Mouse (Mus musculus) heart, adult 2 months (tissue): Measurements from ENCODE around the gene 4833439L19Rik. TPM values are rescaled to one million over a fixed set of nuclear protein-coding genes. Genes with fewer than 3 reads are reported as not detected.

Experiments used
- DNase-seq, 2 experiments: peaks; one replicate each; pipeline ENCODE4 v3.0.0; 2021
- H3K27ac ChIP-seq: fragments of 200-600 bp; 2 replicates; pipeline ENCODE4 v1.8.1; 2022
- H3K27me3 ChIP-seq: fragments of 200-500 bp; 2 replicates; pipeline ENCODE4 v1.6.1; 2012; ENCODE audit warnings: mild to moderate bottlenecking, low read length, inconsistent platforms, mixed read lengths; ENCODE audit not compliant: control insufficient read depth, insufficient read depth
- H3K36me3 ChIP-seq: fragments of 200-500 bp; 2 replicates; pipeline ENCODE4 v1.6.1; 2012; ENCODE audit warnings: low read length, inconsistent platforms; ENCODE audit not compliant: control insufficient read depth, insufficient read depth
- H3K4me1 ChIP-seq: fragments of 200-500 bp; 2 replicates; pipeline ENCODE4 v1.6.1; 2011; ENCODE audit warnings: low read length; ENCODE audit not compliant: control insufficient read depth, insufficient read depth
- H3K4me3 ChIP-seq: fragments of 200-600 bp; 2 replicates; pipeline ENCODE4 v1.8.1; 2022
- H3K79me2 ChIP-seq: fragments of 200-500 bp; replicated peaks from 2 replicates; pipeline ENCODE4 v1.6.1; 2012; ENCODE audit warnings: mild to moderate bottlenecking, inconsistent platforms, low read length, moderate library complexity, mixed read lengths; ENCODE audit not compliant: control insufficient read depth, insufficient read depth
- H3K9ac ChIP-seq: fragments of 200-500 bp; 2 replicates; pipeline ENCODE4 v1.6.1; 2012; ENCODE audit warnings: low read depth, mild to moderate bottlenecking, control low read depth, inconsistent platforms, low read length, mixed read lengths
- CTCF ChIP-seq: fragments of 200-600 bp; IDR thresholded peaks from 2 replicates; pipeline ENCODE4 v1.8.1; 2022; ENCODE audit warnings: antibody characterized with exemption, mild to moderate bottlenecking, moderate library complexity
- EP300 ChIP-seq: fragments of 200-500 bp; IDR thresholded peaks from 2 replicates; pipeline ENCODE4 v1.6.1; 2011; ENCODE audit warnings: low read depth, low read length, control low read depth; ENCODE audit not compliant: insufficient read depth
- POLR2A ChIP-seq: fragments of 200-500 bp; IDR thresholded peaks from 2 replicates; pipeline ENCODE4 v1.6.1; 2011; ENCODE audit warnings: mild to moderate bottlenecking, low read depth, low read length, control low read depth; ENCODE audit not compliant: insufficient read depth
- whole genome bisulfite sequencing: fragments of 180-500 bp; shearing (Covaris S2); methylation state at CpG from one replicate; pipeline ENCODE4 v1.1.7; 2018; 5-methylcytosine and 5-hydroxymethylcytosine counted together
- intact Hi-C: fragments of 180-260 bp; cut with DNase I; formaldehyde crosslinking; loops from one replicate; pipeline ENCODE4 v1.15.1; 2025
- polyA plus RNA-seq: library from polyadenylated mRNA; depleted of rRNA; stranded (reverse); fragments of >200 nt; gene quantifications from 2 replicates; pipeline ENCODE4 v1.2.3, GENCODE M21; 2012
- total RNA-seq, 2 experiments: library from RNA; stranded (reverse); gene quantifications; 2 replicates each; pipeline ENCODE4 v1.2.3; 2021

4833439L19Rik gene
- total and polyA plus RNA-seq, 3 experiments = 84.8 to 114 (median 93.1) TPM

- no peaks in the 10 kb centered on the region for H3K4me1 ChIP-seq
- DNase-seq = peak in 1 of 2 experiments; percentile 13
- H3K27ac ChIP-seq = no peak overlapping the region
- 96% methylated on average over 4 of the region's 4 CpGs for WGBS
- no peak overlapping the region for H3K4me3 ChIP-seq
- H3K27me3 ChIP-seq = no peaks in the 10 kb centered on the region
- intact Hi-C loops = no loop called here
- no peak overlapping the region for H3K9ac ChIP-seq
- TF ChIP-seq CTCF = peak; percentile 49
- TF ChIP-seq EP300 = no peak
- no peak for TF ChIP-seq POLR2A
- H3K36me3 ChIP-seq = no peaks in the 10 kb centered on the region
- no peaks in the 10 kb centered on the region for H3K79me2 ChIP-seq
Observed at GRCm38 (mm10) chr13:54520221-54520620, 45.0 kb downstream of the 4833439L19Rik start.

- H3K27me3 ChIP-seq = no peaks in the 10 kb centered on the region
- TF ChIP-seq EP300 (no peak), CTCF (no peak), POLR2A (no peak)
- 90% methylated on average over 1 of the region's 1 CpGs for WGBS
- no peak overlapping the region for H3K4me3 ChIP-seq
- 0 out of 2 replicates have a peak, but pooled peaks cover 1% of the 10 kb centered on the region for H3K79me2 ChIP-seq
- H3K27ac ChIP-seq = no peak overlapping the region
- intact Hi-C loops = no loop called here
- no peaks in the 10 kb centered on the region for H3K36me3 ChIP-seq
- no peak overlapping the region for H3K9ac ChIP-seq
- H3K4me1 ChIP-seq = peaks cover 3% of the 10 kb centered on the region; the same call in 1 of the 2 replicates
- no peak for DNase-seq
Observed at GRCm38 (mm10) chr13:54505920-54506319, 59.3 kb downstream of the 4833439L19Rik start.

DNA sequence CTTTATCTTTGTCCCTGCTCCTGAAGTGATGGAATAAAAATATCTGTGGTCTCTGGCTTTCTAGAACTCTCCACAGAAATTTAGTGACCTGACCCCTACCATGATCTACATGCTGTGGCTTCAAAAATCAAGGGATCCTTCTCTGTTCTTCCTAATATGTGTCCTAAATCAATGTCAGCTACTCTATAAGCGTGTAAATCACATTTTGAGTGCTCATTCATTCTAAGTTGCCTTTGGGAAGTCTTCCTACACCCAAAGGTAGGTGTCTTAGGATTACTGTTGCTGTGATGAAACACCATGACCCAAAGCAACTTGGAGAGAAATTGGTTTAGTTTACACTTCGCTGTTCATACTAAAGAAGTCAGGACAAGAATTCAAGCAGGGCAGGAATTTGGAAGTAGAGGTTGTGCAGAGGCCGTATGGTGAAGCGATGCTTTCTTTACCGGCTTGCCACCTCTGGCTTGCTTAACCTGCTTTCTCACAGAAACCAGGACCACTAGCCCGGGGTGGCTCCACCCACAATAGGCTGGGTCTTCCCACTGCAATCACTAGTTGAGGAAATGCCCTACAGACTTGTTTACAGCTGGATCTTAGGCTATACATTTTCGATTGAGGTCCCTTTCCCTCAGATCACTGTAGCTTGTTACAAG, 60.5 kb downstream of the 4833439L19Rik start:
- no peaks in the 10 kb centered on the region for H3K36me3 ChIP-seq
- H3K4me1 ChIP-seq = peaks cover 3% of the 10 kb centered on the region; the same call in 1 of the 2 replicates
- TF ChIP-seq POLR2A = no peak
- TF ChIP-seq EP300 = no peak
- no peak for TF ChIP-seq CTCF
- peak overlapping the region; percentile 77 for H3K4me3 ChIP-seq
- H3K27ac ChIP-seq = no peak overlapping the region
- H3K27me3 ChIP-seq = no peaks in the 10 kb centered on the region; the same call in 1 of the 2 replicates
- H3K79me2 ChIP-seq = no peaks in the 10 kb centered on the region
- DNase-seq = no peak
- intact Hi-C loops = loop anchor here (5.0 kb wide), 1 partner anchor 63 kb away; the partner anchor contains the start of gene 4833439L19Rik
- 62% methylated on average over 7 of the region's 7 CpGs for WGBS
- H3K9ac ChIP-seq = peak overlapping the region; percentile 73; the same call in 1 of the 2 replicates

DNA sequence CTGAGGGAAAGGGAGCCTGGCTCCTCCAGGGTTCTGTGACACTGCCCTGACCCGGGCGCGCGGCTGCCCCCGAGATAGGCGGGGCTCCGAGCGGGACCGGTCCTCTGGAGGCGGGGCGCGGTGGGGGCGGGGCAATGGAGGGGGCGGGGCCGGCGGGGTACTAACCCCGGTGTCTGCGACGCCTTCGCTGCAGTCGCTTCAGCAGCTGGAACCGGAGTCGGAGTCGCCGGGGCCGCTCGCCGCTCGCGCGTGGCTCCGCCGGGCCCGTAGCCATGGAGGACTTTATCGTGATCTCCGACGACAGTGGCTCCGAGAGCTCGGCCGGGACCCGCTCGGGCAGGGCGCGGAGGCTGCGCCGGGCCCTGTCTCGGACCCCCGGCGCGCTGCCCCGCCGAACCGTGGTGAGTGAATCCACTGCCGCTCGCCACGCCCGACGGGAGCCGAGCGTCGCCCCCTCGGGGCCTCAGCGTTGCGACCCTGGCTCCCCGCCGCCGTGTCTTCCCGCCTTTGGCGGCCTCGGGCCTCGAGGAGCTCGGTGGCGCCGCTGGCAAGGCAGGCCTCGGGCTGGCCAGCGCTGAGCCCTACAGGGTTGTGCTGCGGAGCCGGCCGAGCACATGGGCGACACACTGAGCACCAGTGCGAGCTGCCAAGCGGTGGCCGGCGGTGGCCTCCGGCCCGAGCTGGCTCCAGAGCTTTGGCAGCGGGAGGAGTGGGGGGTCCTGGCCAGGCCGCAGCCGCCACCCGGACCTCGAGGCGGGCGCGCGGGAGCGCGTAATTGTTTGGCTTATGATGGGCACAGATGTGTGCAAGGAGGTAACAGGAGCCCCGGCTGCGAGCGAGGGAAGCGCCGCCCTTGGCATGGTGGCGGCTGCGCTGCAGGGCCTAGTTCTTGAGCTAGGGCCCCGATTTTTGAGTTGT, 61.4 kb downstream of the 4833439L19Rik start, which contains the start of gene Simc1:
Gene Simc1, plus strand, starts transcription at position 176 of the 918 bp plus-strand sequence.
- H3K79me2 ChIP-seq = no peaks in the 10 kb centered on the region
- no peaks in the 10 kb centered on the region; the same call in 1 of the 2 replicates for H3K27me3 ChIP-seq
- WGBS = 1% methylated on average over 105 of the region's 105 CpGs
- H3K4me1 ChIP-seq = peaks cover 3% of the 10 kb centered on the region; the same call in 1 of the 2 replicates
- no peaks in the 10 kb centered on the region for H3K36me3 ChIP-seq
- intact Hi-C loops = loop anchor here (5.0 kb wide), 1 partner anchor 63 kb away; the partner anchor contains the start of gene 4833439L19Rik
- DNase-seq = peak; percentile 85
- TF ChIP-seq EP300 (no peak), POLR2A (peak; percentile 83)
- H3K9ac ChIP-seq = peak within 1 kb of the TSS; percentile 73
- peak within 1 kb of the TSS; percentile 77 for H3K4me3 ChIP-seq
- H3K27ac ChIP-seq = peak within 1 kb of the TSS; percentile 65

DNA sequence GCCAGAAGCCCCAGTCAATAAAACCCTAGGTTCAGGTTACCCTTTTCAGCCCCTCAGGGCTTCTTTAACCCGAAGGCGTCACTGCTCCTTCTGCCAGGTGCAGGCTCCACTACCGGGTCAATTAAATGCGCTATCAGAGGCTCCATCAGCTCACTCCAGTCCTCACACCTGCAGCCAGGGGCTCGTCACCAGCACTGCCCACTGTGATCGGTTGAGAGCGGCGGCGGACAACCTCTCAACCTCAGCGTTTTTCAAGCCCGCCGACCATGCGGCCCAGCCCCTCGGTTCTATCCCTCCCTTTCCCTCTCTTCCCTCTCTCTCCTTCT, 62.0 kb downstream of the 4833439L19Rik start:
- WGBS = 12% methylated on average over 14 of the region's 14 CpGs
- no peak for DNase-seq
- Histone ChIP-seq H3K4me1 (peaks cover 3% of the 10 kb centered on the region; the same call in 1 of the 2 replicates), H3K27ac (no peak overlapping the region), H3K27me3 (no peaks in the 10 kb centered on the region; the same call in 1 of the 2 replicates), H3K79me2 (no peaks in the 10 kb centered on the region), H3K4me3 (peak overlapping the region; percentile 77), H3K9ac (peak overlapping the region; percentile 58), H3K36me3 (no peaks in the 10 kb centered on the region)
- intact Hi-C loops = loop anchor here (5.0 kb wide), 1 partner anchor 64 kb away; the partner anchor contains the start of gene 4833439L19Rik
- TF ChIP-seq POLR2A (no peak), EP300 (no peak), CTCF (no peak)
